Mouse (Mus musculus) CD8-positive naive resting alpha-beta T cell, adult 2 months (primary cell): ENCODE results near the gene Poc1a.

Source experiments
- DNase-seq, 2 experiments: peaks; one replicate each; pipeline ENCODE4 v3.0.0; 2022; ENCODE audit warnings: low read depth in 2 of 2, low spot score in 2 of 2

Gene Poc1a

DNA sequence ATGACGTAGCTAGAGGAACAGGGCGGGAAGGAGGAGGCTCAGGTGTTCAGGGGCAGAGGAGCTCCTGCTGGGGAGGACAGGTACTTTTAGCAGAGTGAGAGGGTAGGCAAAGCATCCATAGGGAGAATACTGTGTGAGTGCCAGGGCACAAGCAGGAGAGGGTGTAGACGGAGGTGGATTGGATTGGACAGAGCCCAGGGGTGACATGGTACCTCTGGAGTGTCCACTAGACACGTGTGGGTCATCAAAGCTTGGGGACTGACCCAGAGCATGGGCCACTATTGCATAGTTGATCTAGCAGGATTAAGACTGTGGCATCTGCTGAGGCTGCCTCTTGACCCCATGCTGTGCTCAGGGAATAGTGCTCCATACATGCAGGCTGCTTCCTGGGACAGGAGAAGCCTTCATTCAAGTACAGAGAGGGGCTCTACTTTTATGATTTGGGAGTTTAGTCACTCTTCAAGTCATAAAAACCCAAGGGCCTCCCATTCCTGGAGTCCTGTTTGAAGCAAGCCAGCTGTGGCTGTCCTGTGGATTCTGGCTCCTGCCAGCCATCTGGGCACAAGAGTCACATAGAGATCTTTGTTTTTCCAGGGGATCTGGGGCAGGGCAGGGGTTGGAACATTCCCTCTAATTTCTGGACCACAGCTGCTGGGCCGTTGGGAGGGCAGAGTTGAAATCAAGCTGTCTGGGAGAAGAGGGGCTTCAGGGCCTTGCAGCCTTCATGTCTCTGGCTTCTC lies 48.1 kb downstream of the Poc1a start:
- no peak for DNase-seq

DNA sequence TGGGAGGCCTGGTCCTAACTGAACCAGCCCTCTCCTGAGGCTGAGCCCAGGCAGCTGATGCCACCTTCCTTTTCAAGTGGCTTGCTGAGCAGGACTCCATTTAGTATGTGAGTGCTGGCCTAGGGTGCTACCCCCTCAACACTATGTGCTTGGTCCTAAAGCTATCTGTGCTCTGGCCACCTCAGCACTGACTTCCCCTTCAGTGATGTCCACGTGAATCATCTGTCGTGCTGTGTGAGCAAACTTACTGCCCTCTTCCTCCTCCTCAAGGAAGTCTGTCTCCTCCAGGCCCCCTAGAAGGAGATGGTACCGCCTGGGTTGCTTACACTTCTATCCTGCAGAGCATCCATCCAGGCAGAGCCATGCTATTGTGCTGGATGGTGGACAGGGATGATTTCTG lies 51.9 kb downstream of the Poc1a start:
- no peak for DNase-seq

DNA sequence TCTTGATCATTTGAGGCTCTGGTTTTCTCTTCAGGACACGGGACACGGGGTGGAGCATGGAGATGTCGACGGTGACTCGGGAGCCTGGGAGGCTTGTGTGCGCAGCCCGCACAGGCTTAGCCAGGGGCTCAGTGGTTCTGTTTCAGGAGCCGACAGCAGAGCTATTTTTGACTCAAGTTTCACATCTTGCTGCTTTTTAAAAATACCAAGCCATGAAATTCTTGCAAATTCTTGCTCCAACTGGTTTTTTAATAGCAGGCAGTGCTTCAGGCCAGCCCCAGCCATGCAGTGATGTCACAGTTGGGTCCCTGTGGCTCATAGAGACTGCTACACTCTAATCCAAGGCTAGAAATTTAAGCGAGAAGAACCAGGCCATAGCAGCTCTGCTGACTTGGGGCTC lies 56.8 kb downstream of the Poc1a start:
- DNase-seq, result no peak

DNA sequence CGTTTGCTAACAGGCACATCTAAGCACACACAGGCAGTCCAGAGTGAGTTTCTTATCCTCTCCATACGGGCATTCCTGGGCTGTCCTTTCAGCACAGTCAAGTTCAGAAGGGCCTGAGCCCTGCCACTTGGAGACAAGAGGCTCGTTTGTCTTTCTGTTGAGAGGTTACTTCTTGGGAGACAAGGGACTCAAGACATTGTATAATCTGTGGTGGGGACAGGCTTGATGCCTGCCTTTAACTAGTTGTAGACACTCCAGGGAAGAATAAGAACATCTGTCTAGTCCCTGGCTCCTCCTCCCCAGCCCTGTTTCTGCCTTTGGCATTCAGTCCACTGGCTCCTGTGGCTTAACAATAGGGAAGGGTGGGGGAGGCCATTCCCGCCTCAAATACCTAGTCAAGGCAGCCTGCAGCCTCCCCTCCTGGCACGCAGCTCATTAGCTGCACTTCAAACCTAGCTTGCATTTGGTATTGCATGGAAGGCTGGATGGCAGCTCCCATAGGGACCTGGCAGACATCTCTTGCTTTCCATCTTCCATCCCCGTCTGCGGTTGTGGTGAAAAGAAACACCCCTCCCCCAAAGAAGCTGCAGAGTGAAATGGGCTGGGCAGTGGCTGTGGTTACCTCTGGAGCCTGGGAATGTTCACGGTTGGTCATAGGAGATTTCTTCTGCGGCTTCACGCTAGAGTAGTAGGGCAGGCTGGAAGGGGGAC lies 57.8 kb downstream of the Poc1a start:
- no peak for DNase-seq

DNA sequence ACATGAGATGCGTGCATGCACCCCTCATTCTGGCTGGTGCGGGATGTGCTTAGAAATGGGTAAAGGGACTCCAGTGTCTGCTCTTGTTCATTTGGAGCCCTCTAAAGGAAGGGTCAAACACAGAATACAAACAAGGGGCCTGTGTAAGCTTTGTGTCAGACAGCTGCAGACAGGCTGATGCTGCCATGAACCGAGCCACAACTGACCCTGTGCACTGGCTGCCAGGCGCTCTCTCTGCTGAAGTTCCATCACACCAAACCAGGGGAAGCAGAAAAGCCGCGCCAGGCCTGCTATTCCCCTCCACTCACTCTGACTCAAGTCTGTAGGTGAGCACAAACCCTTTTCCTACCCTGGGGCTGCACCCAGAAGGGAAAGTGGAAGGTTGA lies 58.3 kb downstream of the Poc1a start:
- DNase-seq, result no peak

DNA sequence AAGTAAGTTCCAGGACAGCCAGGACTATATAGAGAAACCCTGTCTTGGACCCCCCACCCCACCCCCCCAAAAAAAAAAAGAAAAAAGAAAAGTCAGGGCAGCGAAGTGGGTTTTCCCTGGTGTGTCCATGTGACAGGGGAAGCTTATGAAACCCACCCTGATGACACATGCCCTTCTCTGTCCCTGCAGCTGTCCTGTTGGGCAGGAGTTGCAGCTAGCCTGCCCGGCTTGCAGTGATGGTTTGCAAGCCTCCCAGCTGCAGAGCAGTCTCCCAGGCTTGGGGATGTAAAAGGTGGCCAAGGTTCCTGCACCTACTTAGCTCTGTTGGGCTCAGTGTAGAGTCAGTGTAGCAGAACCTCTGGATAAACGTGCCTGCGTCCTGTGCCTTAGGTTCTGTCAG lies 58.9 kb downstream of the Poc1a start:
- no peak for DNase-seq

DNA sequence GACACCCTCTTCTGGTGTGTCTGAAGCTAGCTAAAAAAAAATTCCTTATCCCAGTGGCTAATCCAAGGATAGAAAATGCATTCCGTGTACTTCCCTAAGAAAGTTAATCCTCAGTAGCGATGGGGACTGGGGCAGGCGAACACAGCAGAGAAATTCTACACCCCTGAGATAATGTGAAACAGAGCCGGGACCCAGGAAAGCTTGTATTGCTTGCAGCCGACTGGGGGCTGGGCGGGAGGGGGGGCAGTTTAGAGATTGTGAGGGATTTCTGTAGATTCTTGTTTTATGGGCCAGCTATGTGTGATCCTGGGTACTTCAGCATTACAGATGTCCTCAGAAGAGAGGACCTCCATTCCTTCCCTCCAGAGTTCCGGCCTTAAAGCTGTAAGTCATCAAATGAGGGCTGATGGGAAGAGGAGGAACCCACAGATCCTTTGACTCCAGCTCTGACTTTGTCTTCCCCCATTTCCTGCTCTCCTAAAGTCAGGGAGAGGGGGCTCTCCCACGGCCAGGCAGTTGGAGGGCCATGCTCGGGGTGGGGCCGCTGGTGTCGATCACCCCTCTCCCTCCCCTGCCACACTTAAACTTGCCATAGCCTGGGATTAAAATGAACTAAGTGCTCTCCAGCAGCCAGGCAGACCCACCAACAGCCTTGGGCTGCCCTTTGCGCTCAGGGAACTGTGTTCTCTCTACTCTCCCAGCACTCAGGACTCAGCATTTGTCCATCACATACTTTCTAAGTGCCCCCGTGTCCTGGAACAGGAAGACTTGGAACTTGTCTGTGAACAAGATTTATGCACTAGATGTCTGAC lies 59.8 kb downstream of the Poc1a start:
- no peak for DNase-seq

DNA sequence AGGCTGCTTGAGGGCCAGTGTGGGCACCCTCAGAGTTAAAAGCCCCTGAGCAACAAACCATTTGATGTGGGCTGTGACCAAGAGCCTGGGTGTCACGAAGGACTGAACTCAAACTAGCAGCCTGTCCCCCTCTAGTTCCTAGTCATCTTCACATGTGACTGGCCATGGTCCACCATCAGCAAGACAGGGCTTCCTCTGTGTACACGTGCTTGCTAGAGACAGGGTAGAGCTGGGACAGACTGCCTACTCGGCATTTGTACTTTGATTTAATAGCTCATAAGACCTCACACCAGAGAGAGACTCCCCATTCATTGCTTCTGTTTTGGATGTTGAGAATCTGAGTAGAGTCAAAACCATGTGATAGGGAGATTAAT lies 60.4 kb downstream of the Poc1a start:
- DNase-seq, result no peak

DNA sequence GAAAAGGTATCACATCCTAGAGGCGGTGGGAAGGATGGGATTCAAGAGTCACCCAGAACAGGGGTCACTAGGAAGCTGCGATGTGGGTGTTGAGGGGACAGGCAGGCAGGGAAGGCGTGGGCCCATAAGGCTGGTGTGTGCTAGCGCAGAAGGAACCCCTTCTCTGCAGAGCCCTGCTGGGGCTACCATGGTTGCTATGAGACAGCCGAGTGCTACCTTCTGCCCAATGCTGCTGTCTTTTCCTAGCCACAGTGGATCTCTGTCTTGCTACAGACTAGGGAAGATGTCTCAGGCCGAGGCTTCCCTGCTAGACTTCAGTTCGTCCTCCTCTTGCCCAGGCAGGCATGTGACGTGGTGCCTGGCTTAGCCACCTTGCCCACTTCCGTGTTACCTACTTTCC lies 61.7 kb downstream of the Poc1a start:
- no peak for DNase-seq

DNA sequence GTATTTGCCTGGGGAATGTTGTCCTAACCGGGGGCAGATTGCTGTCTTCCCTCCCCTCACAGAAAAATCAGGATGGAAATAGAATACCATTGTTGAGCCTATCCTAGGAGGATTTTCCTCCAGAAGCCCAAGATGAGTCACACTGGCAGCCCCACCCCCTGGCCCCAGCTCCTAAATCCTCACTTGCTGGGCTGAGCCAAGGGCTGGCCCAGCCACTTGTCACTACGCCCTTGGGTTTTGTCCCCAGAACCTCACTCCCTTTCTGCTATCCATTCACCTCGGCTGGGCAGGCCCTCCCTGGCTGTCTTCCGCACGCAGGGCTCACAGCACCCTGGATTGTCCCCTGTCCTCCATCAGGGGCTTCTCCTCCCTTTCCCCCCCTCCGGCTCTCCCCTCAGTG lies 64.3 kb downstream of the Poc1a start:
- DNase-seq, result no peak

DNA sequence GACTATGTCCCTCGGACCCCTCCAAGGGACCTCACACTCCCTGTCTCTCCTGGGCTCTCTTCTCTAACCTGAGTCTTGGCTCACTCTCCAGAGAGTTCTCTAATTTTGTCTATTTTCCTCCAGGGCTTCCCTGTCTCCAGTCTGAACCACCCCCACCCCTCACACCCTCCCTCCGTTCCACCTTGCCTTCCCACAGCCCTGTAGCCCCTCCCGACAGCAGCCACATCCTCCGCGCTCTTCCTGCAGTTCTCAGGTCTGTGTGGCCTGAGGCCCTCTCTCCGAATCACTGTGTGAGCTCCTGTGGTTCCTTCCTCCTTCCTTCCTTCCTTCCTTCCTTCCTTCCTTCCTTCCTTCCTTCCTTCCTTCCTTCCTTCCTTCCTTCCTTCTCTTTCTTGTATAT lies 64.8 kb downstream of the Poc1a start:
- DNase-seq, result no peak

DNA sequence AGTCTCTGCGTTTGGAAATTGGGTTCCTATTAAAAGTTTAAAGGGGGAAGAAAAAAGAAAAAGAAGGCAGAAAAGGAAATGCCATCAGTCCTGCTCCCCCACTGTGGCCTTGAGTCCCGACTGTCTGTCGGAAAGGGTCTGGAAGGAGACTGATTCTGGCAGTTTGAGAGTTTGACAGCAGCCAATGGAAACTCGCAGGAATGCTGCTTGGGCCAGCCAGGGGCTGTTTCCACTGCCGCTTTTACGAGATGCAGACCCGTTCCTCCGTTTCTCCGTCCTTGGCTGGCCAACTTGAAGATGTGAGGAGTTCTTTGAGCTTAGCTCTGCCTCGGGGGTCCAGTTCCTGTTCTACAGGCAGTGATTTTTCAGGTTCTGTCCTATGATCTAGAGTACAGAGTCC lies 67.4 kb downstream of the Poc1a start:
- no peak for DNase-seq

DNA sequence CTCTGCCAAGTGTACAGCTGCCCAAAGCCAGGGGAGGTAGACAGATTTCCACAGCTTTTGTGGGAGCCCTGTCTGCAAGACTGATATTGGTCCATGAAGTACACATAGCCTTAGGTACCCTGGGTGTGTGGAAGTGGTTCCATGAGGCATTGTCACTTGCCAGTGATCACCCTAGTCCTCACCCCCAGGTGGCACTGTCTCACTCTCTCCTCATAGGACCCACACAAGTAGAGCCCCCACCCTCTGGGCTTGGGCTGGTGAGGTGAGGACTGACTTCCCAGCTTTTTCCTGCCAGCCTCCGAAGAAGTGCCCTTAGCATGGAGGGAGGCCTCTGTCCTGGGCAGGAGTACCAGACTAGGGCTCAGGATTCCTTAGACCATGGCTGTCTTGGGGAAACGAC lies 68.2 kb downstream of the Poc1a start:
- DNase-seq, result peak in 1 of 2 experiments; percentile 44

DNA sequence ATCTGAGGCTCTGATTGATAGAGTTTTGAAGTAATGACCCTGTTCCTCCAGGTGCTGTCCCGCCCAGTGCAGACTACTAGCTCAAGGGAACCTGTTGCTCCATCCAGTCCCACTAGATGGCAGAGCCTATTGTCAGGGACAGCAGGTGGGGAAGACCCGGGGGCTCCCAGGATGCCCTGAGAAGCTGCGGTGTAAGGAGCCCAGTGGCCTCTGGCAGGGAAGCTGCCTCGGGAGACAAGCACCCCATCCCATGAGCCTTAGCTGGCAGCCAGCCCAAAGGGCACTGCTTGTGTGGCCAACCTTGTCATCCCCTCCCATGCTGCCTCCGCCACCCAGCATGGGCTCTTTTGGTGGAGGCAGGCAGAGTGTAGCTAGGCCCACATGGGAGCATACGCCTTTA lies 70.3 kb downstream of the Poc1a start:
- DNase-seq, result no peak

DNA sequence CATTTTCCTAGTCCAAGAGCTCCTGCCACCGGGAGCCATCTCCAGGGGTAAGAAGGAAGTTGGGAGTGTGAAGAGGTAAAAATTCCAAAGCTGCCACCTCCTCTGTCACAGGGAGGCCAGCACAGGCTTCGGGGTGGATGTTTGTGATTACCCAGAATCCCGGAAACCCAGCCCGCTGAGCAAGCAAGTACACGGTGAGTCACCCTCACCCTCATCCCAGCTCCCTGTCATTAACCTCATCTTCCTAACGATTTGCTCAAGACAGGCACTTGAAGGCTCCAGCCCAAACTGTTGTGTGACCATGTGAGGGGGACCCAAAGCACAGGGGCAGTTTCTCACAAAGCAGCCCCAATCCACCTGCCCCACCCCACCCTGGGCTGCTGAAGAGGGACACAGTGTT lies 72.9 kb downstream of the Poc1a start:
- no peak for DNase-seq

DNA sequence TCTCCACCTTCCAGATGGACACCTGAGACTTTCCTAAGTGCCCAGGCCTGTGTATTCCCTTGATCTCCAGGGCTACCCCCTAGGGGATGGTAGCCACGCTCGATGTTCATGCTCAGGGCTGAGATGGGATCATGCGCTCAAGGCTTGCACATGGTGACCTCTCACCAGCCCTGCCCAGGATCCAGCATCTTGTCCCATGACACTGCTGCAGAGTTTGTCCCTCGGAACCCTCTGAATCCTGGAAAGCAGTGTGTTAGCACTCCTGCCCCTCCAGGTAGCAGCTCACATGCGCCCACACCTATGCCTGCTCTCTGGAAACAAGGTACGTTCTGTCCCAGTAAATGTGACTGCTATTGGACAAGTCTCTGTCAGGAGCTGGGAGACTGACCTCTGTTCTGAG lies 73.9 kb downstream of the Poc1a start:
- DNase-seq, result no peak

DNA sequence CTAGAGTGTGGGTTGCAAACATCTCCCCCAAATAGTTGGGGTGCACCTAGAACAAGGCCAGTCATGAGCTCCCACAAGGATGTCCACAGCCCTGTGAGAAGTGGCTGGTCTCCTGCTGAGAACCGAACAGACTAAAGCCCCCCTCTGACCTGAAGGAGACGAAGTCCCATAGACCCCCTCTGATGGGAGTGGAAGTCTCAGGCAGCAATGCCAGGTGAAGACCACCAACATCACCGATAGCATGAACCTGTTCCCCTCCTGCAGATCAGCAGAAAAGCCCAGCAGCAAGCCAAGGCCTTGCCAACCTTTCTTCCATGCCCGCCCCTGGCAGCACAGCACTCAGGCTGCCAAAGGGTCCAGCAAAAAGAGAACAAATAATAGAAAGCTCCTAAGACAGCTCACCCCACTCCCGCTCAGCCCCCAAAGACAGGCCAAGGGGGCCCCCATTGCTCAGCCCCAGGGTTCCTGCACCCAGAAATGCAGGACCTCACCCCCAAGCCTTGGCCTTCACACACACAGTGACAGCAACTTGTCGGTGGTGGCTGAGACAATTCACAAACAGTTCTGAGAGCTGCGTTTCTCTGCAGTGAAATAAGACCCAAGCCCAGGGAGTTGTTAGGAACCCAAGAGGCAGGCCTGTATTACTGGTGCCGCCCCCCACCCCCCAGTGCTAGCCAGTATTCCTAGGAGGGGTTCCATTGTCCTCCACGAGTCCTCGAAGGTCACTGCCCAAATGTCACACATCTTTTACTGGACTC lies 74.5 kb downstream of the Poc1a start:
- no peak for DNase-seq

DNA sequence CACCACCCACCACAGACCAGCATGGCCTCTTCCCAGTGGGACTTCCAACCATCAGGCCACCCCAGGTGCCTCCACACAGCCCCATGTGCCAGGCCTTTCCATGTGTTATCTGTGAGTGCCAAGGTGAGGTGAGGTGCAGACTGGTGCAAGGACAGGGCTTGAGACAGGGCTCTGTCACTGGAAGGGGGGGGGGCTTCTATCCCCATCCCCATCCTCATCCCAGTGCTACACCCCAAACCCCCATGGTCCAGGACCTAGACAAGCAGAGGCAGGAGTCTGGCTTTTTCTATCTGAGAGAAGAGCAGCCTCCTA lies 75.1 kb downstream of the Poc1a start:
- no peak for DNase-seq

DNA sequence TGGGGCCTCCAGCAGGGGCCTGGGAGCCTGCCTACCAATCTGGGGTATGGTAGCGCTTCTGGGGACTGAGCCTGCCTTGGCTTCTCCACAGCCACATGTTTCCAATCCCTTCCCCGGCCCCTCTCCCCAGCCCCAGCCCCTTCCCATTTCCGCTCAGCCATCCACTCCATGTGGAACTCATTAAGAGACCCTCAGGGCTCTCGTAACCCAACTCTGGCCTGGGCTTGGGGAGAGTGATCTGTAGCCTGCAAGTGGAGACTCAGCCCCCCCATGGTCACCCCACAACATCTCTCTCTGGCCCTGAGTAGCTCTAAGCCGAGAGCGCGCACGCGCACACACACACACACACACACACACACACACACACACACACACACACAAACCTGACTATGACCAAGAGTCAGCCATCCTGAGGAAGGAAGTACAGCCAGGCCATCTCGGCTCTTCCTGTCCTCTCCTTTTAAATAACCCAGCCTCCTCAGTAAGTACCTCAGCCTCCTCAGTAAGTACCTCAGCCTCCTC lies 75.5 kb downstream of the Poc1a start:
- no peak for DNase-seq

DNA sequence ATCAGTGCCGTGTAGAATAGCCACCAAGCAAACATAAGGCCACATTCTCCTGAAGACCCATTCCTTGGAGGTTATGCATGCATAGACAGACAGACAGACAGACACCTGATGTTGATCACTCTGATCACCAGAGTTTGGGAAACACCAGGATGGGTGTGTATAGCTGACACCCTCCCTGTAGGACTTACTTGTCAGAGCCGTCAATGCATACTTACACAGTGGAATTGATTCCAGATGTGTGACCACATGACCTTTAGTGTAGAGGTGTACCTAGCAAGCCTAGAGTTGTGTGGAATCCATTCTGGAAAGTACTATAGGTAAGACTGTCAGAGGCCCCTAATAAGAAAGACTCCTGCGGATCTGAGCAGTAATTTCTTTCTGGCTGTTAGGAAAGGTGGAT lies 76.3 kb downstream of the Poc1a start:
- DNase-seq, result no peak

DNA sequence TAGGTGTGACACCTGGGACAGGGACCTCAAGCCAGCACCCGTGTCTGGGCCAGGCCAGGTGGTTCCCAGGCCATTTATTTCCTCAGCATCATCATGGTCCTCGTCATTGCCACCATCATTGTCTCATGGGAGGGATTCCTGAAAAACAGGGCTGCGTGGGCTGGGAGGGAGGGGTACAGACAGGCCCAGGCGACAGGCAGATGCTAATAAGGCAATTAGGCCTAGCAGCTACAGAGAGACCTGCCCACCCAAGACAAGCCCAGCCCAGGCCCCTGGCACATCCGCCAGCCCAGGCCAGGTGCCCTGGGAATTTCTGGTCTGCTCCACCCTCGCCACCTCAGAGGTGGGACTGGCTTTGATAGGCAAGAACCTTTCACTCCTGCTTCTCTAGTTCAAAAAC lies 78.4 kb downstream of the Poc1a start:
- no peak for DNase-seq

DNA sequence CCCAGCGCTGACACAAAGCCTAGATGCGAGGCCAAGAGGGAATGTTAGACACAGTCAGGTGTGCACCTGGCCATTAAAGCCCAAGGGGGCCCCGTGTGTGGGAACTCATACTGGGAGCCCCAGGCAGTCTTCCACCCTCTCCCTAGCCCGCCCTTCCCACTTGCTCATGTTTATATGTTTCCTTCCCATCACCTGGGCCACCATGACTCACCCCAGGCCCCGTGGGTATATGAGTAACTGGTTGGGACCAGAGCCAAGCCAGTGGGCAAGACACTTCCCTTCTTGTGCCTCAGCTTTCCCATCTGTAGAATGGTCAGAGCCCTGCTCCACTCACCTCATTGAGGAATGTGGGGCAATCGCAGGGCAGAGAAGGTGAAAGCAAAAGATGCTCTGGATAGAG lies 80.3 kb downstream of the Poc1a start:
- no peak for DNase-seq
